Mouse (Mus musculus): ENCODE data around the gene Slc25a23.

GRCm38 (mm10) chr17:57027471-57027870 lies 32.2 kb downstream of the Slc25a23 start:
- no peak for TF ChIP-seq POLR2A (IDR thresholded peaks at IDR 0.05; ENCODE audit: insufficient read depth, low read length)
- no peak for TF ChIP-seq EP300 (IDR thresholded peaks at IDR 0.05; ENCODE audit: insufficient read depth, low read depth, low read length)

Measured in ES-Bruce4 (cell line).